Mouse (Mus musculus) fat pad, adult 2 months (tissue): ENCODE measurements around the gene Xrcc1.

Source experiments
- DNase-seq: peaks from one replicate; pipeline ENCODE4 v3.0.0-alpha.2; 2011; ENCODE audit warnings: low read depth, low spot score; ENCODE audit errors: extremely low read depth

Gene Xrcc1

DNA sequence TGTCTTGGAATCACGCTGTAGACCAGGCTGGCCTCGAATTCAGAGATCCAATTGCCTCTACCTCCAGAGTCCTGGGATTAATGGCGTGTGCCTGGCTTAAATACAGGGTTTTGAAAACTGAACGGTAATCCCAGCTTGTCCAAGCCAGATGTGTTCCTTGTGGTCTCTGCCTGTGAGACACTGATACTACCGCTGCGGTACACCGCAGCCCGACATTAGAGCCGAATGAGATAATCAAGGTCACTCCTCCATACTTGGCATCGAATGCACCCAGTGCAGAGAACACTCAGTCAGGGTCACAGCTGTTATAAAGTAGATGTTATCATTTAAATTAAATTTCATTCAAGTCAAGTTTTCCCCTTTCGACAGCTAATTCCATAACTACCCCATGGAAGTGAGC, 17.2 kb upstream of the Xrcc1 start:
- DNase-seq: no peak

DNA sequence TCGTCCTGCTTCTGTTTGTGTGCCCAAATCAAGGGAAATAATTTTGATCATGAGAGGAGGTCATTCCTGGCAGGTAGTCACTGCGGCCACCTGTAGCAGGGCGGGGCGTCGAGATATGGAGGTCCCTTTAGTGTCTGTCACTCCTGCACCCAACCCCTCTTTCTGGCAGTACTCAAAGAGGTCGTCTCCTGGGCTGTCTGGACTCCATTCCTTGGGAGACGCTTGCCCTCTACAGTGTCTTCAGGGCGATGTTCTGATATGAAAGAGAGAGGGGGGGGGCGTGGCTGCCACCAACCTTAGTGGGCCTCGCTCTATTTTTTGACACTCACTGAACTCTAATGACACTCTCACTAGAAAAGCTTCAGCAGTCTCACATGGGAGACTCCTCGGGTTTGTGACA, 16.5 kb upstream of the Xrcc1 start:
- no peak for DNase-seq

DNA sequence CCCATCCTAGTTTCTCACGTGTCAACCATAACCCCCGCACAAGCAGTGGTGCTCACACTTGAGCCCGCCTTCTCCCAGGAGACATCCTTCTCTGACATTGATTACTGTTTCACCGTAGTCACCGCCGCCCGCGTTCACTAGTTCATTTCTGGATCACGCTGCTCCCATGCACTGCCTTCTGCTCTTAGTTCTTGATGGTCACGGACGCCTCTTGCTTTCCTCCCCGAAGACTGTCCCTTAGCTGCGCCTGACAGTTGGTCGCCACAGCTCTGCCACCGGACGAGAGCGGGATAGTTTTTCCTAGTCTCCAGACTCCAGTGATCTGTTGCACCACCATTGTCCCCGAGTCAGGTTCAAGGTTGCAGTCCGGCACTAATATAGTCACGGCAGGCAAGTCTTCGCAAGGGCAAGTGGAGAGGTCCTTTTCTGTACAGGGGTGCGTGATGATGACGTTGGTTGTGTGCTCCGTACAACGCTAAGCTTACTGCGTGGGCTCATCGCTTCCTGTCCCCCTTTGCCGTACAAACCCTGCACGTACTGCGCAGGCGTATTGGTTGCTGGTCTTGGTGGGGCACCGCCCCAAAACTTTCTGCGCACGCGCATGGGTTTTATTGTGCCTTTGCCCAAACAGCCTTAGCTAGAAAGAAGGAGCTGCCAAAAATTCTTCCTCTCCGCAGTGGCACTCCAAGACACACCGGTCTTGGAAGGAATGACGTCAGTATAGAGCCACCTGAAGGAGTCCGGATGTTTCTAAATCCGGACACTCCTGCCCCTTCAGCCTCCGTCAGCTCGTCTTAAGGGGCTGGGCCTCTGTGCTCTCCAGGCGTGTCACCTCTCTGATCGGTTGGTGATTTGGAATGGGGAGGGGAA, 15.8 kb upstream of the Xrcc1 start, which contains the start of gene Irgq:
Gene Irgq, plus strand, starts transcription at position 628 of the 870 bp plus-strand sequence.
- peak; percentile 97 for DNase-seq

DNA sequence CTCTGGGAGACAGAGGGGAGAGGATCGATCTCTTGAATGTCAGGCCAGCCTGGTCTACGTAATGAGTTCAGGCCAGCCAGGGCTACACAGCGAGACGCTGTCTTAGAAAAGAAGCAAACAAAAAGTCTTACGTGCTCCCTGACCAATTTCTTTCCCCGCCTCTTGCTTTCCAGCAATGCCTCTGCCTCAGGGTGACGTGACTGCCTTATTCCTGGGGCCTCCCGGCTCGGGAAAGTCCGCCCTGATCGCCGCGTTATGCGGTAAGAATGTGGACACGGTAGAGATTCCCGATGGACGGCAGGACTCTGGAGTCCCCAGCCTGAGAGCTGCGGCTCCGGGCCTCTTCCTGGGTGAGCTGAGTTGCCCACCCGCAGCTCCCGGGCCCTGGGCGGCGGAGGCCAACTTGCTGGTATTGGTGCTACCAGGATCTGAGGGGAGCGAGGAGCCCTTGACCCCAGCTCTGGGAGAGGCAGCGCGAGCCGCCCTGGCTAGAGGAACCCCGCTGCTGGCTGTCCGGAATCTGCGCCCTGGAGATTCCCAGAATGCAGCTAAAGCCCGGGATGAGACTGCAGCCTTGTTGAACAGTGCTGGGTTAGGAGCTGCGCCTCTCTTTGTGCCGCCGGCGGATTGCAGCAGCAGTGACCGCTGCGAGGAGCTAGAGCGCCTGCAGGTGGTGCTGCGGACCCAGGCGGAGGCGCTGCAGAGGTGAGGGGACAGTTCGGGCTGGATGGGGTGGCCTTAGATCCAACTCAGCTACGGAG, 14.7 kb upstream of the Xrcc1 start:
- no peak for DNase-seq

DNA sequence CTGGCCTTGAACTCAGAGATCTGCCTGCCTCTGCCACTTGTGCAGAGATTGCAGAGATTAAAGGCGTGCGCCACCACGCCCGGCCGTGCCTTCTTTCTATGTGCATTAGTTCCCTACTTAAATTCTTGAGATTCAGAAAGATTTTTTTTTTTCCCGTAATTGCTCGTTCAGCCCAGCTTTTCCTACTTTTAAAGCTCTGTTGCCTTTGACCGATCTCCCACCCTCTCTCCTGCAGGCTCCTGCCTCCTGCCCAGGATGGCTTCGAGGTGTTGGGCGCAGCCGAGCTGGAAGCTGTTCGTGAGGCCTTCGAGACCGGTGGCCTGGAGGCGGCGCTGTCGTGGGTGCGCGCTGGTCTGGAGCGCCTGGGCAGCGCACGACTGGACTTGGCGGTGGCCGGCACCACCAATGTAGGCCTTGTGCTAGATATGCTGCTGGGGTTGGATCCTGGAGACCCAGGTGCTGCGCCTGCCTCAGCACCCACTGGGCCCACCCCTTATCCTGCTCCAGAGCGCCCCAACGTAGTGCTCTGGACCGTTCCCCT, 13.0 kb upstream of the Xrcc1 start:
- DNase-seq: no peak

DNA sequence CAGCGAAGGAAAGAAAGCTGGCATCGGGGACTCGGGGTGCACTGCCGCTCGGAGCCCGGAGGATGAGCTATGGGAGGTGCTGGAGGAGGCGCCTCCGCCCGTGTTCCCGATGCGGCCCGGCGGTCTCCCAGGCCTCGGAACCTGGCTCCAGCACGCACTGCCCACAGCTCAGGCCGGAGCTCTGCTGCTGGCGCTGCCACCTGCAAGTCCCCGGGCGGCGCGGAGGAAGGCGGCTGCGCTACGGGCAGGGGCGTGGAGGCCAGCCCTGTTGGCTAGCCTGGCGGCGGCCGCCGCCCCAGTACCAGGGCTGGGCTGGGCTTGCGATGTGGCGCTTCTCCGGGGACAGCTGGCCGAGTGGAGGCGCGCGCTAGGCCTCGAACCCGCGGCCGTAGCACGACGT, 12.3 kb upstream of the Xrcc1 start:
- no peak for DNase-seq

DNA sequence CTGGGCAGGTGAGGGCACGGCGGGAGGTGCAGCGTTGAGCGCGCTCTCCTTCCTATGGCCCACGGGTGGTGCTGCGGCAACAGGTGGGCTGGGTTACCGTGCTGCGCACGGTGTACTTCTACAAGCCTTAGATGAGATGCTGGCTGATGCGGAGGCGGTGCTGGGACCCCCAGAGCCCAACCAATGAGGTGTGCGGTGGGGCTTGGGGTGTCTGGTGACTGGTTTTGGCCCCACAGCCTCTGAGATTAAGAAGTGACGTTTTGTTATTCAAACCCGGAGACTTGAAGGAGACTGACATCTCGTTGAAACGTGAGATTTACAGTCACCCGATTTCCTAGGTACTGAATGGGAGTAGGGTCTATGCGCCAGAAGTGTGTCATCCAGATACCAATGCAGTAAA, 11.8 kb upstream of the Xrcc1 start:
- DNase-seq: no peak

DNA sequence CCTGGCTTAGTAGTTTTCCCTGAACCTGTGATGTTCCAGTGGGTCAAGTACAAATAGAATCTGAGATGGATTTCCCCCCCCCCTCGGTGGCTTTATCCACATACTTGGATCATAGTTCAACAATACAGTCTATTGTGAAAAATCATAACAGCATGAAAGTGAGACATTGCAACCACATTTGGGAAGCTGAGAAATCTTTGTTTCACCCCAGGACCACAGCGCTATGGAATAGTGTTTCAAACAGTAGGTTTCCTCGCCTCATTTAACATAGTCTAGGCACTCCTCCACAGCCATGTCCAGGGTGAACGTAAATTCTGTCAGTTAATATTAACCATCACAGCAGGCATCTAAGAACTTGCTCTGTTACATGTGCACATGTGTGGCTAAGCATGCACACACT, 9.0 kb upstream of the Xrcc1 start:
- DNase-seq: no peak

DNA sequence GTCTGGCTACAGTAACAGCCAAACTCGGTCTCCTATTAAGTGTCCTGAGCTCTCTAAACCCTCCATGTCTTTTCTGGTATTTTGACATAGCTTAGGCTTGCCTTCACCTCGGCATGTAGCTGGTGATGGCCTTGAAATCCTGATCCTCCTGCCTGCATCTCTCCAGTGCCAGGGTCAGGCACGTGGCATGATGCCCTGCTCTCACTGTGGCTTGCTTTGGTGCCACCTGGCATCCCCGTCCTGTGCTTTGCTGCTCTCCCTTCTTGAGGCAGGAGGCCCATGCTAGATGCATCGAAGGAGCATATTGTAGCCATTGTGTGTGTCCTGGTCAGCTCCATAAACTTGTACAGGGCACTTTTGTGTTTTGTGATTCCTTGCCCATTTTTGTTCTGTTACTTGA, 8.5 kb upstream of the Xrcc1 start:
- no peak for DNase-seq

DNA sequence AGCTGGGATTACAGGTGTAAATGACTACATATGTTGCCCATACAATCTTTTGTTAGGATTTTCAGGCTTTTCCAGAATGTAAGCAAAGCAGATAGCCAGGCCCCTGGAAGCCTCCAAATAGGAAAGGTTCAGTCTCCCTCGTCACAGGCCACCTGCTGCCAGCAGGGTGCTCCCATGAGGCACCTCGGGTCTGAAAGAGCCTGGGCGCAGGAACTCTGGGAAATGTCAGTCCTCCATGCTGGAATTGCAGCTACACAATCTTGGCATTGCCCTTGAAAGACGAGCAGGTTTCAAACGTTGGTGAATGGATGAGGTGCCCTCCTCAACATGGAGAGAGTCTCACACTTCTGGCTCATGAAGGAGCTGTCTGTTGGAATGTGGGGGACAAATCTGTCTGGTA, 7.9 kb upstream of the Xrcc1 start:
- no peak for DNase-seq

DNA sequence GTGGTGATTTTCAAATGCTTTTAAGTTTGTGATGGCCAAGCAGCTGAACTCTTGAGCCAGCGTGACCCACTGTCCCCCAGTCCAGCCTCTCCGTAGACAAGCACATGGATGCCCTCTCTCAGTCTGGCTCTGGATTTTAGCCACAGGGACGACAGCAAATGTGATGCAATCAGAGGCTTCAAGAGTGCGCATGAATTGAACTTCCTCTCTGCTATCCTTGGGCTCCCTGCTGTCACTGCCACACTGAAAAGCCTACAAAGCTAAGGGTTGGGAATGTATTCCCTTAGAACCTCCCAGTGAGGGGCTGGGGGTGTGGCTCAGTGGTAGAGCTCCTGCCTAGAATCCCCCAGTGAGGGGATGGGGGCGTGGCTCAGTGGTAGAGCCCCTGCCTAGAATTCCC, 7.4 kb upstream of the Xrcc1 start:
- DNase-seq: no peak

DNA sequence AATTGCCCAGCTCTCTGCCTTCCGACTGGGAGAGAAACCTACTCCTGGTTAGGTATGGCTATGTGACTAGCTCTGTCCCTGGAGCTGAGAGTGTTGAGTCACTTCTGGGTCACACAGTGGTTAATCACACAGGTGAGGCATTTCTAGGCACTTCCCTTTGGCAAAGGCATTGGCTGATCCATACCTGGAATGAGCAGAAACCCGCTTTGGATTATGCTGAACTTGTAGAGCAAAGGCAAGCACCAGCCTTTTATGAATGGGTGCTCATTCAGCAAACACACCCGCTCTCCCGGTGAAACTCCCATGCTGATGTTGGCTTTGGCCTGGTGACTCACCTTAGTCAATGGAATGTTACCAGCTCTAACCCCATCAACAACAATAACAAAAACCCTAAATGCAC, 6.4 kb upstream of the Xrcc1 start:
- peak; percentile 58 for DNase-seq

DNA sequence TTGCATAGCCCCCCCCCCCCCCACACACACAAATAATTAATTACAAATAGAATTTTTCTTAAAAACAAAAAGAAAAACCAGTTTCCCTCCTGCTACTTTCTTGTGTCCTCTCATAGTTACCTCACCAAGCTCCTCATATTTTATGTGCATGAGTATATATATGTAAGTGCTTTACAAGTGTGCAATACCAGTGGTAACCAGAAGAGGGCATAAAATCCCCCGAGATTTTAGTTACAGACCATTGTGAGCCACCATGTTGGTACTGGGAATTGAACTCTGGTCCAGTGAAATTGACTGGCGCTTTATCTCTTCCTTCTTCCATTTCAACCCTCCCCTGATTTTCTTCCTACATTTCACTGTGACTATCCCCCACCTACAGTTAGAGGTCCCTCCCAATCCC, 1.6 kb upstream of the Xrcc1 start:
- no peak for DNase-seq

DNA sequence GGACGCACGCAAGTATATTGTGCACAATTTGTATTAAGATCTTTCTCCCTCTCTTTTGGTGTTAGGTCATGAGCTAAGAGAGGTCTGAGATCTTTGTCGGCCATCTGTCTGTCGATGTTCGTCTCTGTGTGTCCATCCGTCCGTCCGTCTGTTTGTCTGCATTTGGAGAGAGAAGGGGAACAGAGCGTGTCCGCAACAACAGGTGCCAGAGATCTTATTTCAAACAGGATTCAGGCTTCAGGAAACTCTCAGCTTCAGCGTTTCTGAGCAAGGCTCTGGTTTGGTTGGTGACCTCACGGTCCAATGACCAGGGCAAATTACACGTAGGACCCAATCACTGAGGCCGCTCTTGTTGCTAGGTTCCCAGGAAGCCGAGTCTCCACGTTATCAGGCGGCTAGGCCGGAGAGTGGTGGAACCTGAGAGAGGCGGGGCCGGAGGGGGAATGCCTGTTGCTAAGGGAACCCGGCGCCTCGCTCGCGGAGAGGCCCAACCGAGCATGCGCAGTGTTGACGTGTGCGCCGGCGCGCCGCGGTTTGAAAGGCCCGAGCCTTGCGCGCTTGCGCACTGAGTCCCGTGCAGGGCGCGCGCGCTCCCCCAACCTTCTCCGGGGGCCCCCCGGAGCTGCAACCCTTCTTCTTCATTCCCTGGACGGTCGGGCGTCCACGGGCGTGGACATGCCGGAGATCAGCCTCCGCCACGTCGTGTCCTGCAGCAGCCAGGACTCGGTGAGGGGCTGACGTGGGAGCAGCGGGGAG, 723 bp downstream of the Xrcc1 start:
- DNase-seq: peak; percentile 90

DNA sequence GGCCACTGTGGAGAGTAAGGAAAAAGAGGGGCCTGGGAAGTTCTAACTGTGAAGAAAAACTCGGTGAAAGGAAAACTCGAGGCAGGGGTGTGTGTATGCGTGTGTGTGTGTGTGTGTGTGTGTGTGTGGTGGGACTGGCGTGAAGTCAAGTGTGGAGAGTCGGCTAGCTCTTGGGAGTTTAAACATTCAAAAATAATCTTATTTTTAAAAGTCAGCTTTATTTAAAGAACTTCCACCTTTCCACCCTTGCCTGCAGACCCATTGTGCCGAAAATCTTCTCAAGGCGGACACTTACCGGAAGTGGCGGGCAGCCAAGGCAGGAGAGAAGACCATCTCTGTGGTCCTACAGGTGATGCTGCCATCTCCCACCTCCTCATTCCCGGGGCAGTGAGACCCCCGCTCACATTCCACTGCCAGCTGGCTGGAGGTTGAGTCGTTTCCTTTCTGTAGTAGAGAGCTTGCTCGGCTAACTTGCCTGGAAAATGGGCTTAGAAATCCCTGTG, 1.5 kb downstream of the Xrcc1 start:
- DNase-seq: no peak

DNA sequence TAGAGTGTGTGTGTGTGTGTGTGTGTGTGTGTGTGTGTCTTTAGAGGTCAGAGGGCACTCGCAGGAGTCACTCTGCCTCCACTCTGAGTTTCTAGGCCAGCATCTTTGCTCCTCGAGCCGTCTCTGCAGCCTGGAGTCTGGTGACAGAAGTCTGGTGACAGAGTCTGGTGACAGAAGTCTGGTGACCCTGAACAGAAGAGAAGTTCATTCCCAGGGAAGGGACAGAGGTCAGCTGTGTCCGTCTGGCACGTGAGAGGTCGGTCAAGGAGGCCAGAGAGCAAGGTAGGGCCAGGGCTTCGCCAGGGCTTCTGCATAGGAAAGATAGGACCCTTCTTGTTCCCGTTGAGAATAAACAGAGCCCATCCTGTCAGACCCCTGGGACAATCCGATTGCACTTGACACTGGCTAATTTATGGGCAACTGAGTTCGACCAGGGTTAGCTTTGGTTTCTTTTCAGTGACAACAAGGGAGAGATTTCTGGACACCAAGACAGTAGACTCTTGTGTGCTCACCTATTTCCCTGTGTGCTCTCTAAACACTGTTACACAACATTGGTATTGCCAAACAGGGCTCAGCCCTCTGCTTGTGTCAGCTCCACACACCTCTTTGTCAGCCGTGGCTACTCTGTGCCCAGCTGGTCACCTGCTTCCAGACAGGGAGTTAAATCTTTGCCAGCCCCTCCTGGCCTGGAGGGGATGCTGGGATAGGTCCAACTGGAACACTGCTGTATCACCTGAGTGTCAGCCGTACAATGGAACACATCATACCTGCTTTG, 6.1 kb downstream of the Xrcc1 start:
- peak; percentile 83 for DNase-seq

DNA sequence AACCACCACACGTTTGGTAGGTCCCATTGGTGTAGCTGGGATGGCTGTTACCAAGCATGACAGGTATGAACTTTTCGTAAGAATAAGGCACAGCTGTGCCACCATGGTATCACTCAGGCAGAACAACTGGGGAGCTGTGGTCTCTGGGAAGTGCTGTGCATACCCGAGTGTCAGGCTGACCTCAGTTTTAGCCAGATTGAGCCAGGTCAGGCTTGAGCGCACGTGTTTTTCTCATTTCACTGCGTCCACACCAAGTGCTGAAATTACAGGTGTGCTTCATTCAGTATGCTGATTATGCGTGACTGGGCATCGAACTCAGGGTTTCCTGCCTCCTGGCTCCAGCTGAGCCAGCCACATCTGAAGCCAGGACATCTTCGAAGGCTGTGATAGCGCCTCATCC, 9.7 kb downstream of the Xrcc1 start:
- DNase-seq: no peak

DNA sequence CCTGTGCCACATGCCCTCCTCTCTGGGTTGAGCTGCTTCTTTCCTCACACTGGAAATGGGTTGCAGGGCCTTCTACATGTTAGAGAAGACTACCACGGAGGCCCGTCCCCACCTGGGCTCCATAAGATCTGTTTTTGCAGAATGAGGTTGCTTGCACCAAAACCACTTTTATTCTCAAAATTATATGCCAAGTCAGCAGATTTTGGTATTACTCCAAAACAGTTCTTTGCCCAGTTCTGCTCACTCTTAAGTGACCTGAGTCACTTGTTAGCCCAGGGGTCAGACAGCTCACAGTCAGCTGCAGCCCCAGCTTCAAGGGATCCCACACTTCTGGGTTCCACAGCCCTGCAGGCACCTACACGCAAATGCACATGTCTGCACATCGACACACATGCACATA, 15.4 kb downstream of the Xrcc1 start:
- DNase-seq: no peak

DNA sequence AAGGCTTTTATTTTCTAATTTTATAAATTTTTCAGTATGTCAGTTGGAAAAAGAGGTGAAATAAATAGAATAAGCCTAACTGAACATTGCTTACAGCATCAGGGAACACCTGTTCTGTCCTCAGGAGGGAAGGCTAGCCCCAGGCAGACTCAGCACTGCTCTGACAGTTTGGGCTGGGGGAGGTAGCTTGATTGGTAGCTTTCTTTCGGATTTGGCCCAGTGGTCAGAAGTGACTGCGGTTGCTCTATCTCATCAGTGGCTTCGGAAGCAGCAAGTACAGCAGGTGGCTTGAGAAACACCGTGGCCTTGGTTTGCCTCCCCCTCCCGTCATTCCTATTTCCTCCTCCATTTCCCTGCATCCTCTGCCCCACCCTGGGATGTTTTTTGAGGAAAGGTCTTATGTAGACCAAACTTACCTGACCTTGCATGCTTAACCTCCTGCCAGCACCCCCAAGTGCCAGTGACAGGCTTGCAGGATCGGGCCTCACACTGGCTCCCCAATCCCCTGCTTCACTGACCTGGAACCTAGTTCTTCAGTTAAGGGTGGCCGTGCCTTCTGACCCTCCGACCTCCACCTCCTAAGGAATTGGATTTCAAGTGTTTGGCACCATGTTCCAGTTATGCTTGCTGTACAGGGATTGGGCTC, 17.2 kb downstream of the Xrcc1 start:
- no peak for DNase-seq

DNA sequence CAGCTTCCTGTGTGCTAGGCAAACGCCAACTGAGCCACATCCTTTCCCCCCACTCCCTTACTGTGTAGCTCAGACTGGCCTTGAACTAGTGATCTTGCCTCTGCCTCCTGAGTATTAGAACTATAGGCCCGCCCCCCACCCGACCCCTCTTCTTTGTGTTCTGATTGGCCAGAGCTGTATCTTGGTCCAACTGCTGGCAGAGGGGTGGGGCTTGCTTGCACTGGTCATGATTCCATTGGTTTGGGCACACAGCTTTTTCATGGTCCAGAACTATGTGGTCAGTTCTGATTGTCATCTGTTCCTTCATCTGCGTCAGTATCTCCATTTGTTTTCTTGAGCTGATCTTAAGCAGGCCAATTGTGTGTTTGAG, 17.7 kb downstream of the Xrcc1 start:
- no peak for DNase-seq
